Comparison of ENCODE assay signal across 7 mouse cellular contexts in genomic region chr5:92488961-92489360, GRCm38 (mm10). TPM values are rescaled to one million over a fixed set of nuclear protein-coding genes. Genes with fewer than 3 reads are reported as not detected.
A peak's percentile ranks its signal among the peaks of the same experiment; 100 is the strongest.
DNase-seq lines count a peak whose midpoint lies in the region; ATAC-seq lines count a peak whose summit lies in the region.

No protein-coding gene starts in this region.

- intact Hi-C loops in left cerebral cortex, postnatal 36 days (cut with DNase I): no loop called here
- intact Hi-C loops in left cerebral cortex, postnatal 10 days (cut with DNase I): no loop called here

- H3K9me3 ChIP-seq in embryonic facial prominence, embryonic 14.5 days (ENCODE audit: control insufficient read depth, low read length): no peaks in the 10 kb centered on the region
- H3K9me3 ChIP-seq in limb, embryonic 13.5 days: 0 out of 2 replicates have a peak, but pooled peaks cover 4% of the 10 kb centered on the region

- 58% methylated on average over 7 of the region's 7 CpGs for WGBS in embryonic facial prominence, embryonic 14.5 days
- 67% methylated on average over 7 of the region's 7 CpGs for WGBS in limb, embryonic 13.5 days

- no peak overlapping the region for H3K4me3 ChIP-seq in embryonic facial prominence, embryonic 14.5 days (ENCODE audit: low read depth, low read length)
- H3K4me3 ChIP-seq in limb, embryonic 13.5 days: no peak overlapping the region

- no peak for ATAC-seq in embryonic facial prominence, embryonic 14.5 days (ENCODE audit: low read depth)
- ATAC-seq in limb, embryonic 13.5 days (ENCODE audit: low FRiP score, low read depth): peak; percentile 66; the same call in 1 of the 2 replicates

- peak; percentile 25 to 27 for DNase-seq in left cerebral cortex, postnatal 36 days (ENCODE audit: low spot score in 2 of 2)
- DNase-seq in left cerebral cortex, postnatal 10 days (ENCODE audit: extremely low spot score in 1 of 2, low spot score in 2 of 2): no peak
- DNase-seq in adrenal gland, adult 8-10 months: peak; percentile 56
- no peak for DNase-seq in embryonic facial prominence, embryonic 14.5 days (ENCODE audit: low spot score)
- peak; percentile 33 for DNase-seq in testis, postnatal 14 days (ENCODE audit: low spot score)
- DNase-seq in Muller cell, postnatal 12 days (ENCODE audit: inconsistent ontology term): no peak

- no peak overlapping the region for H3K4me2 ChIP-seq in embryonic facial prominence, embryonic 14.5 days (ENCODE audit: low read depth, low read length)
- H3K4me2 ChIP-seq in limb, embryonic 13.5 days (replicated peaks): no peak overlapping the region

- H3K27ac ChIP-seq in embryonic facial prominence, embryonic 14.5 days (replicated peaks; ENCODE audit: low read depth, low read length): peak overlapping the region; percentile 75
- peak overlapping the region; percentile 66 for H3K27ac ChIP-seq in limb, embryonic 13.5 days

- no peaks in the 10 kb centered on the region for H3K27me3 ChIP-seq in embryonic facial prominence, embryonic 14.5 days (replicated peaks; ENCODE audit: control insufficient read depth, insufficient read depth, low read length)
- H3K27me3 ChIP-seq in limb, embryonic 13.5 days: no peaks in the 10 kb centered on the region

- H3K9ac ChIP-seq in embryonic facial prominence, embryonic 14.5 days (ENCODE audit: low read depth, low read length): 0 out of 2 replicates have a peak overlapping the region, but pooled peaks have one; percentile 8
- no peak overlapping the region for H3K9ac ChIP-seq in limb, embryonic 13.5 days

- peaks cover 10% of the 10 kb centered on the region for H3K36me3 ChIP-seq in embryonic facial prominence, embryonic 14.5 days (ENCODE audit: control insufficient read depth, insufficient read depth, low read length)
- peaks cover 22% of the 10 kb centered on the region for H3K36me3 ChIP-seq in limb, embryonic 13.5 days

- H3K4me1 ChIP-seq in embryonic facial prominence, embryonic 14.5 days (ENCODE audit: control insufficient read depth, insufficient read depth, low read length): peaks cover 26% of the 10 kb centered on the region
- H3K4me1 ChIP-seq in limb, embryonic 13.5 days: peaks cover 36% of the 10 kb centered on the region

RNA-seq across cellular contexts. Expression of gene Scarb2, which starts 17.7 kb away (rescaled TPM):
- total RNA-seq in left cerebral cortex, postnatal 36 days (2021): 10 to 100 TPM; 80.5 to 87.8 TPM
- total RNA-seq in left cerebral cortex, postnatal 10 days (2021): 10 to 100 TPM; 90.0 to 92.6 TPM
- total RNA-seq in adrenal gland, adult 8-10 months (2022): 10 to 100 TPM; 66.0 to 88.0 (median 76.6) TPM
- 11.4 and 11.5 TPM in 2 replicates for polyA plus RNA-seq in embryonic facial prominence, embryonic 14.5 days (2014; fragmentation: Nextera tagmentation; extraction: Ambion mirVana)
- polyA plus RNA-seq in limb, embryonic 13.5 days (2015; fragmentation: Nextera tagmentation; extraction: Ambion mirVana): 11.5 and 12.2 TPM in 2 replicates

RNA-seq across cellular contexts. Expression of gene Nup54, which starts 53.9 kb away (rescaled TPM):
- 10 to 100 TPM; 25.3 to 28.5 TPM for total RNA-seq in left cerebral cortex, postnatal 36 days (2021)
- total RNA-seq in left cerebral cortex, postnatal 10 days (2021): 10 to 100 TPM; 38.0 to 41.7 TPM
- total RNA-seq in adrenal gland, adult 8-10 months (2022): 10 to 100 TPM; 23.5 to 36.6 (median 26.6) TPM
- 39.8 and 43.9 TPM in 2 replicates for polyA plus RNA-seq in embryonic facial prominence, embryonic 14.5 days (2014; fragmentation: Nextera tagmentation; extraction: Ambion mirVana)
- polyA plus RNA-seq in limb, embryonic 13.5 days (2015; fragmentation: Nextera tagmentation; extraction: Ambion mirVana): 55.2 and 60.2 TPM in 2 replicates

Comparison
In these comparisons a context has a peak if more than half of its experiments do, and no peak if none do; other contexts are left out.
1. DNase-seq: peak in left cerebral cortex, postnatal 36 days (2 of 2), adrenal gland, adult 8-10 months (single experiment) and testis, postnatal 14 days (single experiment); none in left cerebral cortex, postnatal 10 days (0 of 2), embryonic facial prominence, embryonic 14.5 days (single experiment) and Muller cell, postnatal 12 days (single experiment).